Mouse (Mus musculus): ENCODE measurements around the gene Rftn2. TPM values are rescaled to one million over a fixed set of nuclear protein-coding genes. Genes with fewer than 3 reads are reported as not detected.

The Rftn2 gene
- polyA plus RNA-seq, 1 experiment, result 1.5 TPM

GRCm38 (mm10) chr1:55168591-55168990 lies 58.0 kb downstream of the Rftn2 start:
- H3K4me3 ChIP-seq (ENCODE audit: insufficient read depth, low read depth, low read length), result no peak overlapping the region
- H3K27ac ChIP-seq (replicated peaks; ENCODE audit: low read depth, low read length), result no peak overlapping the region
- peaks cover 10% of the 10 kb centered on the region for H3K4me1 ChIP-seq (ENCODE audit: control insufficient read depth, insufficient read depth, insufficient read length, low read length)

DNA sequence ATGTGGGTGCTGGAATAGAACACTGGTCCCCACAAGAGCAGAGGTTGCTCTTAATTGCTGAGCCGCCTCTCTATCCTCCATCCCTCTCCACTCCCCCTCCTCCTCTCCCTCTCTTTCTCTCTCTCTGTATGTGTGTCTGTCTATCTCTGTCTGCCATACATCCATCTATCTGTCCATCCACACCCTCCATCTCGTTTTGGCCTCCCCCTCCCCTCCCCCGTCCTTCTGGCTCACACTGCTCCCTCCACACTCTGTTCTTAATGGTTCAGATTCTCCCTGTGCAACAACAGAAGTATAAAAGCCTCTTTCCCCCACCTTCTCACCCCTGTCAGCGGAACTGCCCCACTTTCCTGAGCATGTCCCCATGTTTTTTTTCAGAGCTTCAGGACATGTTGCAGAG lies 59.0 kb downstream of the Rftn2 start:
- Histone ChIP-seq H3K4me3 (ENCODE audit: insufficient read depth, low read depth, low read length) (no peak overlapping the region), H3K4me1 (ENCODE audit: control insufficient read depth, insufficient read depth, insufficient read length, low read length) (peaks cover 8% of the 10 kb centered on the region)

GRCm38 (mm10) chr1:55164005-55164404 lies 62.6 kb downstream of the Rftn2 start:
- Histone ChIP-seq H3K27ac (replicated peaks; ENCODE audit: low read depth, low read length) (0 out of 2 replicates have a peak overlapping the region, but pooled peaks have one; percentile 36), H3K4me1 (ENCODE audit: control insufficient read depth, insufficient read depth, insufficient read length, low read length) (0 out of 2 replicates have a peak, but pooled peaks cover 4% of the 10 kb centered on the region), H3K4me3 (ENCODE audit: insufficient read depth, low read depth, low read length) (no peak overlapping the region)

More for the DNA sequence above, 59.0 kb downstream of the Rftn2 start:
- H3K27ac ChIP-seq (replicated peaks; ENCODE audit: low read depth, low read length), result no peak overlapping the region

GRCm38 (mm10) chr1:55162781-55163180 lies 63.8 kb downstream of the Rftn2 start:
- Histone ChIP-seq H3K27ac (replicated peaks; ENCODE audit: low read depth, low read length) (no peak overlapping the region), H3K4me1 (ENCODE audit: control insufficient read depth, insufficient read depth, insufficient read length, low read length) (0 out of 2 replicates have a peak, but pooled peaks cover 4% of the 10 kb centered on the region), H3K4me3 (ENCODE audit: insufficient read depth, low read depth, low read length) (no peak overlapping the region)

GRCm38 (mm10) chr1:55161895-55162294 lies 64.7 kb downstream of the Rftn2 start:
- H3K27ac ChIP-seq (replicated peaks; ENCODE audit: low read depth, low read length), result no peak overlapping the region
- H3K4me1 ChIP-seq (ENCODE audit: control insufficient read depth, insufficient read depth, insufficient read length, low read length), result 0 out of 2 replicates have a peak, but pooled peaks cover 4% of the 10 kb centered on the region

DNA sequence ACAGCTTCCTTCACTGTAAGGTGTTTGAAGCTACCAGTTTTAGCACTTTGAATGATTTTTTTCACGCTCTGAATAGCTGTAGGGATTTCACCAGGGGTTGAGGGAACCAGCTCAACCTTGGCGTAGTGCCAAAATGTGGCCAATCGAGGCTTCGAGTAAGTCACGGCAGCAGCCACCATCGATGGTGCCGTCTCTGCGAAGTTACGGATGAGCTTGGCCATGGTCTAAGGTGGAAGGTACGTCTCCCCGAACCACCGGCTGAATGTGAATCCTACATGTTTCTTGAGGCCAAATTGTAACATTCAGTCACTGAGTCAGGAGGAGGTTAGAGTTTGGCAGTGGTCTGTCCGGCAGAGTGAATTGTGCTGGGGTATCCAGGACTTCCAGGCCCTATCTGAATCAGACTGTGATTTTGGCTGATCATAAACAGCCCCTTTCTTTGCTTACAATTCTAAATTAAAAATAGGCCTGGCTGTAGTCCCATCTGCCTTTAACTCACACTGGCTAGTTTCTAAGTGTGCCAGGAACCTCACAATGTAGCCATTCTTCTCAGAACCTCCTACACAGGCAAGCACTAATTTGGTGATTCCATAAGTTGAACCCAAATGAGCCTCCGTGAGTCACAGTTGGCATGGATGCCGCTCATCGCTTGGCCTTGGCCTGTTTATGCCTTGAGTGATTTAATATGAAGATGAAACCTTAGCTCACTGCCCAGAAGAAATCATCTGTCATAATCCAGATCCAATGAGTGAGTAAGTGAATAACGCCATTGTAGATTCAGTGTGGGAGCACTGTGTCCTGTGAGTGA lies 65.5 kb downstream of the Rftn2 start:
- H3K4me3 ChIP-seq (ENCODE audit: insufficient read depth, low read depth, low read length), result no peak overlapping the region

More at GRCm38 (mm10) chr1:55161895-55162294, 64.7 kb downstream of the Rftn2 start:
- H3K4me3 ChIP-seq (ENCODE audit: insufficient read depth, low read depth, low read length), result no peak overlapping the region

DNA sequence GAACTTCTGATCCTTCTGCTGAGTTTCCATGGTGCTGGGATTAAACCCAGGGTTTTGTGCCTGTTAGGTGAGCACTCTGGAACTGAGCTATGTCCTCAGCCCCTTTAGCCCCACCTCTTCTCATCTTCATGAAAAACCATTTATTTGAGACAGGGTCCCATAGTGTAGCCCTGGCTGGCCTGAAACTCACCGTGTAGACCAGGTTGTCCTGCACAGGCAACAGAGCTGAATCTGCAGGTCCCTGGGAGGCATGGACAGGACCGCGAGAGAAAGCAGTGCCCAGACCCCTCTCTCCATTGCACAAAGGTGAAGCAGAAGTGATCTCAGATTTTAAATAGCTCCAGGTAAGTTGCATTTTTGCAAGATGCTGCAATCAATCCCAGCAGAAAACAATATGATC lies 66.4 kb downstream of the Rftn2 start:
- 0 out of 2 replicates have a peak, but pooled peaks cover 4% of the 10 kb centered on the region for H3K4me1 ChIP-seq (ENCODE audit: control insufficient read depth, insufficient read depth, insufficient read length, low read length)
- H3K4me3 ChIP-seq (ENCODE audit: insufficient read depth, low read depth, low read length), result no peak overlapping the region
- H3K27ac ChIP-seq (replicated peaks; ENCODE audit: low read depth, low read length), result no peak overlapping the region

More for the DNA sequence above, 65.5 kb downstream of the Rftn2 start:
- Histone ChIP-seq H3K27ac (replicated peaks; ENCODE audit: low read depth, low read length) (no peak overlapping the region), H3K4me1 (ENCODE audit: control insufficient read depth, insufficient read depth, insufficient read length, low read length) (0 out of 2 replicates have a peak, but pooled peaks cover 4% of the 10 kb centered on the region)

- Histone ChIP-seq H3K4me3 (ENCODE audit: insufficient read depth, low read depth, low read length) (no peak overlapping the region), H3K27ac (replicated peaks; ENCODE audit: low read depth, low read length) (no peak overlapping the region), H3K4me1 (ENCODE audit: control insufficient read depth, insufficient read depth, insufficient read length, low read length) (0 out of 2 replicates have a peak, but pooled peaks cover 3% of the 10 kb centered on the region)
Observed at GRCm38 (mm10) chr1:55158821-55159220, 67.8 kb downstream of the Rftn2 start.

- H3K4me3 ChIP-seq (ENCODE audit: insufficient read depth, low read depth, low read length), result no peak overlapping the region
- H3K4me1 ChIP-seq (ENCODE audit: control insufficient read depth, insufficient read depth, insufficient read length, low read length), result 0 out of 2 replicates have a peak, but pooled peaks cover 2% of the 10 kb centered on the region
- no peak overlapping the region for H3K27ac ChIP-seq (replicated peaks; ENCODE audit: low read depth, low read length)
Observed at GRCm38 (mm10) chr1:55158211-55158610, 68.4 kb downstream of the Rftn2 start.

GRCm38 (mm10) chr1:55157329-55157728 lies 69.3 kb downstream of the Rftn2 start:
- no peak overlapping the region for H3K27ac ChIP-seq (replicated peaks; ENCODE audit: low read depth, low read length)
- 0 out of 2 replicates have a peak, but pooled peaks cover 2% of the 10 kb centered on the region for H3K4me1 ChIP-seq (ENCODE audit: control insufficient read depth, insufficient read depth, insufficient read length, low read length)

DNA sequence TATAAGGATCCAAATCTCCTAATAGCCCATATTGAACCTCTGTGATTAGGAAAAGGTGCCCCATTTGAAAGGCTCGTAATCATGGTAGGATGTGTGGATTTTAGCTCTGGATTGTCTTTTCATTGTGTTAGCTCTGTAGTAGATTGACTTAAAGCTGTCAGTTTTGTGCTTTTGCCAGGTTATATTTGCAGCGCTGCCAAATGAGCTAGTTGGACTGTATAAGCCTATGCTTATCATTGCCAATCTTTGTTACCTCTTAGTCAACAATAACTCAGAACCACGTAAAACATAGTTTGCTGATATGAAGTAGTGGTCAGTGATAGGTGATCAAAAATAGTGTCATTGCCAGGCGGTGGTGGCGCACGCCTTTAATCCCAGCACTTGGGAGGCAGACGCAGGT lies 81.0 kb downstream of the Rftn2 start:
- H3K4me3 ChIP-seq (ENCODE audit: insufficient read depth, low read depth, low read length), result no peak overlapping the region
- H3K4me1 ChIP-seq (ENCODE audit: control insufficient read depth, insufficient read depth, insufficient read length, low read length), result 0 out of 2 replicates have a peak, but pooled peaks cover 2% of the 10 kb centered on the region
- no peak overlapping the region for H3K27ac ChIP-seq (replicated peaks; ENCODE audit: low read depth, low read length)

More at GRCm38 (mm10) chr1:55157329-55157728, 69.3 kb downstream of the Rftn2 start:
- H3K4me3 ChIP-seq (ENCODE audit: insufficient read depth, low read depth, low read length), result no peak overlapping the region

DNA sequence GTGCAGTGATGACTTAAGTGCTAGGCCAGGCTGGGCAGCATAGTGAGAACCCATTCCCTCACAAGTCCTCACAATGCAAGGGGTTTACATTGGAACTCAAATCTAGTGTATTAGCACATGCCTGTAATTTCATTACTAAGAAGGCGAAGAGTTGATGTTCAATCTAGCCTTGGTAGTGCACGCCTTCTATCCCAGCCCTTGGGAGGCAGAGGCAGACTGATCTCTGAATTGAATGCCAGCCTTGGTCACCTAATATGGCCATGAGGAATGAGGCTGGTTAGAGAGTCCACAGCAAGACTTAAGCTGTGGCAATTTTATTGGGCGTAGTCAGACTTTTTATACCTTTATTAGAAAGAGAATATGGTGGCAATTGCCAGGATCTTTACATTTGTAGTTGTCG lies 82.2 kb downstream of the Rftn2 start:
- Histone ChIP-seq H3K27ac (replicated peaks; ENCODE audit: low read depth, low read length) (no peak overlapping the region), H3K4me3 (ENCODE audit: insufficient read depth, low read depth, low read length) (no peak overlapping the region), H3K4me1 (ENCODE audit: control insufficient read depth, insufficient read depth, insufficient read length, low read length) (0 out of 2 replicates have a peak, but pooled peaks cover 2% of the 10 kb centered on the region)

DNA sequence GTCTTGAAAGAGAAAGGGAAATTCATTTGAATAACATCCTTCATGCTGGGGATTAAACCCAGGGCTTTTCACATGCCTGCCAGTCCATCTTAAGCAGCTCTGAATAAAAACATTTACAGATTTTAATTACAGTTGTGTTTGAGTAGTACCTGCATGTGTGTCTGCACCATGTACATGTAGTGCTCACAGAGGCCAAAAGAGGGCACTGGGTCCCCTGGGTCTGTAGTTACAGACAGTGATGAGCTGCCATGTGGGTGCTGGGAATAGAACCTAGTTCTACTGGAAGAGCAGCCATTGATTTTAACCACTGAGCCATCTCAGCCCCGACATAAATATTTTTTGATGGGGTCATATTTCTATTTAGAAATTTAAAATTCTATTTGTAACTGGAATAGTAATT lies 90.7 kb downstream of the Rftn2 start:
- H3K4me3 ChIP-seq (ENCODE audit: insufficient read depth, low read depth, low read length), result no peak overlapping the region
- peaks cover 3% of the 10 kb centered on the region; the same call in 1 of the 2 replicates for H3K4me1 ChIP-seq (ENCODE audit: control insufficient read depth, insufficient read depth, insufficient read length, low read length)
- no peak overlapping the region for H3K27ac ChIP-seq (replicated peaks; ENCODE audit: low read depth, low read length)

GRCm38 (mm10) chr1:55134301-55134700 lies 92.3 kb downstream of the Rftn2 start:
- Histone ChIP-seq H3K4me3 (ENCODE audit: insufficient read depth, low read depth, low read length) (no peak overlapping the region), H3K4me1 (ENCODE audit: control insufficient read depth, insufficient read depth, insufficient read length, low read length) (peaks cover 3% of the 10 kb centered on the region; the same call in 1 of the 2 replicates), H3K27ac (replicated peaks; ENCODE audit: low read depth, low read length) (no peak overlapping the region)

GRCm38 (mm10) chr1:55133173-55133572 lies 93.4 kb downstream of the Rftn2 start:
- peaks cover 3% of the 10 kb centered on the region; the same call in 1 of the 2 replicates for H3K4me1 ChIP-seq (ENCODE audit: control insufficient read depth, insufficient read depth, insufficient read length, low read length)
- no peak overlapping the region for H3K4me3 ChIP-seq (ENCODE audit: insufficient read depth, low read depth, low read length)
- H3K27ac ChIP-seq (replicated peaks; ENCODE audit: low read depth, low read length), result no peak overlapping the region

Measured in brown adipose tissue, adult 24 weeks (tissue).